Mouse (Mus musculus) brown adipose tissue, adult 24 weeks (tissue): ENCODE results near the gene Cyb561d1. TPM values are rescaled to one million over a fixed set of nuclear protein-coding genes. Genes with fewer than 3 reads are reported as not detected.
"Not testable (repeated sequence)": the region's sequence is repeated elsewhere in the genome, so short reads cannot be mapped to it uniquely, and the experiment has no call there.

Experiments used
- H3K27ac ChIP-seq: fragments of 200-500 bp; replicated peaks from 2 replicates; pipeline ENCODE4 v1.5.1; 2012; ENCODE audit warnings: low read depth, mild to moderate bottlenecking, low read length
- H3K4me1 ChIP-seq: fragments of 200-500 bp; 2 replicates; pipeline ENCODE4 v1.6.1; 2012; ENCODE audit warnings: low read length, mixed read lengths; ENCODE audit not compliant: control insufficient read depth, insufficient read depth, insufficient read length
- H3K4me3 ChIP-seq: fragments of 200-500 bp; 2 replicates; pipeline ENCODE4 v1.5.1; 2012; ENCODE audit warnings: low read depth, mild to moderate bottlenecking, low read length, moderate library complexity; ENCODE audit not compliant: insufficient read depth
- polyA plus RNA-seq: library from polyadenylated mRNA; stranded (reverse); fragments of >200 nt; gene quantifications from 2 replicates; pipeline ENCODE4 v1.2.4, GENCODE M21; 2012; ENCODE audit not compliant: missing spikeins, insufficient read depth, insufficient read length

Cyb561d1 gene
- polyA plus RNA-seq = 3.5 and 4.8 TPM in 2 replicates

- H3K27ac ChIP-seq = peak within 1 kb of the TSS; percentile 73
- peak within 1 kb of the TSS; percentile 70 for H3K4me3 ChIP-seq
- H3K4me1 ChIP-seq = peaks cover 3% of the 10 kb centered on the region; the same call in 1 of the 2 replicates
Measured at GRCm38 (mm10) chr3:108200329-108201323, at the start of gene Cyb561d1. TSS of gene Cyb561d1 (minus strand) at chr3:108201212.

- Histone ChIP-seq H3K27ac (no peak overlapping the region), H3K4me1 (no peaks in the 10 kb centered on the region), H3K4me3 (no peak overlapping the region)
Measured at GRCm38 (mm10) chr3:108246857-108247256, 45.8 kb upstream of the Cyb561d1 start.

GRCm38 (mm10) chr3:108241243-108241839, 40.3 kb upstream of the Cyb561d1 start:
- no peak overlapping the region for H3K27ac ChIP-seq
- no peaks in the 10 kb centered on the region for H3K4me1 ChIP-seq
- H3K4me3 ChIP-seq = no peak overlapping the region

- H3K4me1 ChIP-seq, H3K4me3 ChIP-seq, H3K27ac ChIP-seq: not testable (repeated sequence)
Measured at GRCm38 (mm10) chr3:108237474-108238102, 36.6 kb upstream of the Cyb561d1 start.

GRCm38 (mm10) chr3:108231646-108232045, 30.6 kb upstream of the Cyb561d1 start:
- H3K4me3 ChIP-seq = no peak overlapping the region
- no peaks in the 10 kb centered on the region for H3K4me1 ChIP-seq
- H3K27ac ChIP-seq = no peak overlapping the region

GRCm38 (mm10) chr3:108227521-108227920, 26.5 kb upstream of the Cyb561d1 start:
- H3K4me1 ChIP-seq = no peaks in the 10 kb centered on the region
- no peak overlapping the region for H3K4me3 ChIP-seq
- H3K27ac ChIP-seq = no peak overlapping the region

GRCm38 (mm10) chr3:108226558-108227350, 25.7 kb upstream of the Cyb561d1 start, which contains the start of gene Sypl2:
TSS of gene Sypl2 (minus strand) at chr3:108226648.
- Histone ChIP-seq H3K4me1 (no peaks in the 10 kb centered on the region), H3K4me3 (peak within 1 kb of the TSS; percentile 49), H3K27ac (no peak within 1 kb of the TSS)

- H3K27ac ChIP-seq = no peak overlapping the region
Measured at GRCm38 (mm10) chr3:108225711-108226557, 24.9 kb upstream of the Cyb561d1 start.

GRCm38 (mm10) chr3:108220661-108221060, 19.6 kb upstream of the Cyb561d1 start:
- no peak overlapping the region for H3K27ac ChIP-seq
- no peak overlapping the region for H3K4me3 ChIP-seq
- H3K4me1 ChIP-seq = no peaks in the 10 kb centered on the region; the same call in 1 of the 2 replicates

More at GRCm38 (mm10) chr3:108225711-108226557, 24.9 kb upstream of the Cyb561d1 start:
- H3K4me3 ChIP-seq = peak overlapping the region; percentile 49
- H3K4me1 ChIP-seq = no peaks in the 10 kb centered on the region

GRCm38 (mm10) chr3:108214734-108215133, 13.7 kb upstream of the Cyb561d1 start:
- Histone ChIP-seq H3K4me1 (no peaks in the 10 kb centered on the region), H3K27ac (no peak overlapping the region)

GRCm38 (mm10) chr3:108212406-108212805, 11.4 kb upstream of the Cyb561d1 start:
- peaks cover 3% of the 10 kb centered on the region; the same call in 1 of the 2 replicates for H3K4me1 ChIP-seq
- H3K27ac ChIP-seq = peak overlapping the region; percentile 57
- H3K4me3 ChIP-seq = no peak overlapping the region

More at GRCm38 (mm10) chr3:108214734-108215133, 13.7 kb upstream of the Cyb561d1 start:
- H3K4me3 ChIP-seq = no peak overlapping the region

- peaks cover 3% of the 10 kb centered on the region; the same call in 1 of the 2 replicates for H3K4me1 ChIP-seq
- H3K27ac ChIP-seq = peak overlapping the region; percentile 57; the same call in 1 of the 2 replicates
- no peak overlapping the region for H3K4me3 ChIP-seq
Measured at GRCm38 (mm10) chr3:108211845-108212244, 10.8 kb upstream of the Cyb561d1 start.

- Histone ChIP-seq H3K4me1 (peaks cover 3% of the 10 kb centered on the region; the same call in 1 of the 2 replicates), H3K27ac (peak within 1 kb of the TSS; percentile 73), H3K4me3 (peak within 1 kb of the TSS; percentile 79)
Measured at GRCm38 (mm10) chr3:108210771-108211139, 9.7 kb upstream of the Cyb561d1 start, which contains the start of gene Atxn7l2. TSS of gene Atxn7l2 (minus strand) at chr3:108210934.
